Mouse (Mus musculus): ENCODE data around the gene Cacnb2. TPM values are rescaled to one million over a fixed set of nuclear protein-coding genes. Genes with fewer than 3 reads are reported as not detected.

The Cacnb2 gene
- polyA plus RNA-seq, 1 experiment from 2014 or later = 1.1 TPM

GRCm38 (mm10) chr2:14774857-14775495 is 172.1 kb downstream of the Cacnb2 start:
- no peak for DNase-seq (ENCODE audit: low spot score, missing footprints)
- no peak overlapping the region for H3K4me2 ChIP-seq

GRCm38 (mm10) chr2:14787983-14788382 is 185.1 kb downstream of the Cacnb2 start:
- WGBS = 93% methylated on average over 2 of the region's 2 CpGs

More at GRCm38 (mm10) chr2:14774857-14775495, 172.1 kb downstream of the Cacnb2 start:
- WGBS = 80% methylated on average over 3 of the region's 3 CpGs
- Histone ChIP-seq H3K27me3 (ENCODE audit: control insufficient read depth, insufficient read depth, low read length) (no peaks in the 10 kb centered on the region), H3K9me3 (ENCODE audit: control insufficient read depth, low read length) (no peaks in the 10 kb centered on the region), H3K36me3 (ENCODE audit: control insufficient read depth, insufficient read depth, low read length) (no peaks in the 10 kb centered on the region), H3K27ac (ENCODE audit: low read depth, low read length) (no peak overlapping the region), H3K4me1 (ENCODE audit: control insufficient read depth, insufficient read depth, low read length) (no peaks in the 10 kb centered on the region), H3K9ac (ENCODE audit: low read length) (no peak overlapping the region), H3K4me3 (ENCODE audit: low read depth, low read length) (no peak overlapping the region)
- no peak for ATAC-seq (ENCODE audit: low FRiP score)

GRCm38 (mm10) chr2:14801446-14802046 is 198.7 kb downstream of the Cacnb2 start:
- DNase-seq (ENCODE audit: low spot score, missing footprints) = no peak
- Histone ChIP-seq H3K36me3 (ENCODE audit: control insufficient read depth, insufficient read depth, low read length) (no peaks in the 10 kb centered on the region), H3K4me2 (no peak overlapping the region), H3K4me1 (ENCODE audit: control insufficient read depth, insufficient read depth, low read length) (no peaks in the 10 kb centered on the region), H3K4me3 (ENCODE audit: low read depth, low read length) (no peak overlapping the region), H3K9me3 (ENCODE audit: control insufficient read depth, low read length) (no peaks in the 10 kb centered on the region), H3K27me3 (ENCODE audit: control insufficient read depth, insufficient read depth, low read length) (no peaks in the 10 kb centered on the region), H3K9ac (ENCODE audit: low read length) (no peak overlapping the region), H3K27ac (ENCODE audit: low read depth, low read length) (no peak overlapping the region)
- no peak for ATAC-seq (ENCODE audit: low FRiP score)
- WGBS = 88% methylated on average over 4 of the region's 4 CpGs

More at GRCm38 (mm10) chr2:14787983-14788382, 185.1 kb downstream of the Cacnb2 start:
- Histone ChIP-seq H3K4me3 (ENCODE audit: low read depth, low read length) (no peak overlapping the region), H3K9me3 (ENCODE audit: control insufficient read depth, low read length) (no peaks in the 10 kb centered on the region), H3K36me3 (ENCODE audit: control insufficient read depth, insufficient read depth, low read length) (no peaks in the 10 kb centered on the region), H3K4me2 (no peak overlapping the region), H3K9ac (ENCODE audit: low read length) (no peak overlapping the region), H3K27me3 (ENCODE audit: control insufficient read depth, insufficient read depth, low read length) (no peaks in the 10 kb centered on the region), H3K27ac (ENCODE audit: low read depth, low read length) (no peak overlapping the region), H3K4me1 (ENCODE audit: control insufficient read depth, insufficient read depth, low read length) (no peaks in the 10 kb centered on the region)
- no peak for DNase-seq (ENCODE audit: low spot score, missing footprints)
- ATAC-seq (ENCODE audit: low FRiP score) = no peak

GRCm38 (mm10) chr2:14807650-14808347 is 204.9 kb downstream of the Cacnb2 start:
- no peaks in the 10 kb centered on the region for H3K9me3 ChIP-seq (ENCODE audit: control insufficient read depth, low read length)
- WGBS = 49% methylated on average over 6 of the region's 6 CpGs
- H3K4me3 ChIP-seq (ENCODE audit: low read depth, low read length) = no peak overlapping the region
- H3K9ac ChIP-seq (ENCODE audit: low read length) = no peak overlapping the region
- ATAC-seq (ENCODE audit: low FRiP score) (peak; percentile 54; the same call in 1 of the 2 replicates), DNase-seq (ENCODE audit: low spot score, missing footprints) (peak; percentile 87)
- H3K27ac ChIP-seq (ENCODE audit: low read depth, low read length) = no peak overlapping the region
- peaks cover 4% of the 10 kb centered on the region; the same call in 1 of the 2 replicates for H3K4me1 ChIP-seq (ENCODE audit: control insufficient read depth, insufficient read depth, low read length)
- H3K4me2 ChIP-seq = no peak overlapping the region
- no peaks in the 10 kb centered on the region for H3K36me3 ChIP-seq (ENCODE audit: control insufficient read depth, insufficient read depth, low read length)
- H3K27me3 ChIP-seq (ENCODE audit: control insufficient read depth, insufficient read depth, low read length) = no peaks in the 10 kb centered on the region

- Histone ChIP-seq H3K4me1 (ENCODE audit: control insufficient read depth, insufficient read depth, low read length) (no peaks in the 10 kb centered on the region), H3K9ac (ENCODE audit: low read length) (no peak overlapping the region)
Measured at GRCm38 (mm10) chr2:14814977-14815376, 212.1 kb downstream of the Cacnb2 start.

GRCm38 (mm10) chr2:14818651-14819050 is 215.8 kb downstream of the Cacnb2 start:
- H3K4me2 ChIP-seq = no peak overlapping the region
- no peaks in the 10 kb centered on the region for H3K9me3 ChIP-seq (ENCODE audit: control insufficient read depth, low read length)
- no peak overlapping the region for H3K27ac ChIP-seq (ENCODE audit: low read depth, low read length)
- no peak overlapping the region for H3K9ac ChIP-seq (ENCODE audit: low read length)
- H3K27me3 ChIP-seq (ENCODE audit: control insufficient read depth, insufficient read depth, low read length) = no peaks in the 10 kb centered on the region
- 43% methylated on average over 1 of the region's 1 CpGs for WGBS
- ATAC-seq (ENCODE audit: low FRiP score) (no peak), DNase-seq (ENCODE audit: low spot score, missing footprints) (no peak)
- no peaks in the 10 kb centered on the region for H3K36me3 ChIP-seq (ENCODE audit: control insufficient read depth, insufficient read depth, low read length)
- H3K4me1 ChIP-seq (ENCODE audit: control insufficient read depth, insufficient read depth, low read length) = no peaks in the 10 kb centered on the region
- H3K4me3 ChIP-seq (ENCODE audit: low read depth, low read length) = no peak overlapping the region

More at GRCm38 (mm10) chr2:14814977-14815376, 212.1 kb downstream of the Cacnb2 start:
- no peaks in the 10 kb centered on the region for H3K36me3 ChIP-seq (ENCODE audit: control insufficient read depth, insufficient read depth, low read length)
- H3K27ac ChIP-seq (ENCODE audit: low read depth, low read length) = no peak overlapping the region
- no peaks in the 10 kb centered on the region for H3K27me3 ChIP-seq (ENCODE audit: control insufficient read depth, insufficient read depth, low read length)
- ATAC-seq (ENCODE audit: low FRiP score) = no peak
- H3K4me2 ChIP-seq = no peak overlapping the region
- no peaks in the 10 kb centered on the region for H3K9me3 ChIP-seq (ENCODE audit: control insufficient read depth, low read length)
- H3K4me3 ChIP-seq (ENCODE audit: low read depth, low read length) = no peak overlapping the region
- no peak for DNase-seq (ENCODE audit: low spot score, missing footprints)

GRCm38 (mm10) chr2:14820946-14821345 is 218.1 kb downstream of the Cacnb2 start:
- DNase-seq (ENCODE audit: low spot score, missing footprints) = no peak
- no peak for ATAC-seq (ENCODE audit: low FRiP score)
- Histone ChIP-seq H3K27me3 (ENCODE audit: control insufficient read depth, insufficient read depth, low read length) (no peaks in the 10 kb centered on the region), H3K36me3 (ENCODE audit: control insufficient read depth, insufficient read depth, low read length) (no peaks in the 10 kb centered on the region), H3K9ac (ENCODE audit: low read length) (no peak overlapping the region), H3K4me3 (ENCODE audit: low read depth, low read length) (no peak overlapping the region), H3K9me3 (ENCODE audit: control insufficient read depth, low read length) (no peaks in the 10 kb centered on the region), H3K27ac (ENCODE audit: low read depth, low read length) (no peak overlapping the region), H3K4me2 (no peak overlapping the region), H3K4me1 (ENCODE audit: control insufficient read depth, insufficient read depth, low read length) (no peaks in the 10 kb centered on the region)
- 75% methylated on average over 2 of the region's 2 CpGs for WGBS

GRCm38 (mm10) chr2:14823105-14823504 is 220.2 kb downstream of the Cacnb2 start:
- no peak for ATAC-seq (ENCODE audit: low FRiP score)
- no peak for DNase-seq (ENCODE audit: low spot score, missing footprints)
- Histone ChIP-seq H3K9me3 (ENCODE audit: control insufficient read depth, low read length) (no peaks in the 10 kb centered on the region), H3K4me2 (no peak overlapping the region), H3K4me3 (ENCODE audit: low read depth, low read length) (no peak overlapping the region), H3K36me3 (ENCODE audit: control insufficient read depth, insufficient read depth, low read length) (no peaks in the 10 kb centered on the region), H3K27ac (ENCODE audit: low read depth, low read length) (no peak overlapping the region), H3K27me3 (ENCODE audit: control insufficient read depth, insufficient read depth, low read length) (no peaks in the 10 kb centered on the region), H3K4me1 (ENCODE audit: control insufficient read depth, insufficient read depth, low read length) (no peaks in the 10 kb centered on the region), H3K9ac (ENCODE audit: low read length) (no peak overlapping the region)

- DNase-seq (ENCODE audit: low spot score, missing footprints) = peak; percentile 82
- Histone ChIP-seq H3K9me3 (ENCODE audit: control insufficient read depth, low read length) (no peaks in the 10 kb centered on the region), H3K9ac (ENCODE audit: low read length) (no peak overlapping the region), H3K4me1 (ENCODE audit: control insufficient read depth, insufficient read depth, low read length) (no peaks in the 10 kb centered on the region), H3K36me3 (ENCODE audit: control insufficient read depth, insufficient read depth, low read length) (no peaks in the 10 kb centered on the region), H3K27me3 (ENCODE audit: control insufficient read depth, insufficient read depth, low read length) (no peaks in the 10 kb centered on the region), H3K27ac (ENCODE audit: low read depth, low read length) (no peak overlapping the region), H3K4me3 (ENCODE audit: low read depth, low read length) (no peak overlapping the region), H3K4me2 (no peak overlapping the region)
- ATAC-seq (ENCODE audit: low FRiP score) = 0 out of 2 replicates have a peak, but pooled peaks have one; percentile 50
- 77% methylated on average over 11 of the region's 11 CpGs for WGBS
Measured at GRCm38 (mm10) chr2:14823816-14824348, 221.0 kb downstream of the Cacnb2 start.

All from midbrain, embryonic 11.5 days (tissue).